Mouse (Mus musculus) frontal cortex, adult (tissue): ENCODE measurements around the gene Trim11.
"Not testable (repeated sequence)": the region's sequence is repeated elsewhere in the genome, so short reads cannot be mapped to it uniquely, and the experiment has no call there.

Experiments used
- ATAC-seq: cut with Nextera tagmentation; 2 replicates; pipeline ENCODE4 v1.9.2; 2017; ENCODE audit warnings: mild to moderate bottlenecking, moderate library complexity, mixed read lengths; ENCODE audit not compliant: low TSS enrichment

Gene Trim11

GRCm38 (mm10) chr11:58978027-58978705 is at the start of gene Trim11:
Trim11 (plus strand) TSS chr11:58978093.
- peak; percentile 58 for ATAC-seq

- no peak for ATAC-seq
Measured at GRCm38 (mm10) chr11:58929055-58929454, 48.8 kb upstream of the Trim11 start.

GRCm38 (mm10) chr11:58929641-58930040 is 48.3 kb upstream of the Trim11 start:
- no peak for ATAC-seq

- no peak for ATAC-seq
Measured at GRCm38 (mm10) chr11:58930254-58930653, 47.6 kb upstream of the Trim11 start.

- peak; percentile 24; the same call in 1 of the 2 replicates for ATAC-seq
Measured at GRCm38 (mm10) chr11:58931576-58931975, 46.3 kb upstream of the Trim11 start.

GRCm38 (mm10) chr11:58937909-58938308 is 40.0 kb upstream of the Trim11 start:
- ATAC-seq, result no peak

- ATAC-seq, result peak; percentile 93
Measured at GRCm38 (mm10) chr11:58938322-58939087, 39.4 kb upstream of the Trim11 start, which contains the start of gene Rnf187. Rnf187 (minus strand) TSS chr11:58938916.

- ATAC-seq, result peak; percentile 5; the same call in 1 of the 2 replicates
Measured at GRCm38 (mm10) chr11:58939088-58939439, 38.8 kb upstream of the Trim11 start.

- ATAC-seq, result no peak
Measured at GRCm38 (mm10) chr11:58944136-58944535, 33.8 kb upstream of the Trim11 start.

GRCm38 (mm10) chr11:58947306-58947705 is 30.6 kb upstream of the Trim11 start:
- no peak for ATAC-seq

GRCm38 (mm10) chr11:58947798-58948528 is 29.9 kb upstream of the Trim11 start:
- ATAC-seq, result peak; percentile 49

GRCm38 (mm10) chr11:58948542-58949479 is 29.1 kb upstream of the Trim11 start, which contains the start of gene Hist3h2ba:
Hist3h2ba (plus strand) TSS chr11:58948920.
- ATAC-seq, result peak; percentile 81

GRCm38 (mm10) chr11:58949480-58950431 is 28.1 kb upstream of the Trim11 start:
- ATAC-seq, result peak; percentile 36; the same call in 1 of the 2 replicates

- no peak for ATAC-seq
Measured at GRCm38 (mm10) chr11:58951210-58951609, 26.7 kb upstream of the Trim11 start.

- no peak for ATAC-seq
Measured at GRCm38 (mm10) chr11:58953351-58954169, 24.3 kb upstream of the Trim11 start.

GRCm38 (mm10) chr11:58954170-58954419 is 23.8 kb upstream of the Trim11 start:
- ATAC-seq, result not testable (repeated sequence)

- ATAC-seq, result peak; percentile 65
Measured at GRCm38 (mm10) chr11:58954420-58955142, 23.3 kb upstream of the Trim11 start, which contains the start of the genes Hist3h2a and Trim17. Hist3h2a (plus strand) TSS chr11:58954685. Trim17 (plus strand) TSS chr11:58954685.

GRCm38 (mm10) chr11:58955143-58955867 is 22.6 kb upstream of the Trim11 start:
- ATAC-seq, result no peak
